Mouse (Mus musculus): ENCODE measurements around the gene Bmp4.

- TF ChIP-seq POLR2A (IDR thresholded peaks at IDR 0.05; ENCODE audit: control insufficient read depth, extremely low read depth, insufficient read depth, low read length, poor library complexity) (no peak), CTCF (IDR thresholded peaks at IDR 0.05; ENCODE audit: borderline replicate concordance, control insufficient read depth, extremely low read depth, insufficient read depth, low read length, poor library complexity) (no peak)
Measured at GRCm38 (mm10) chr14:46357696-46358095, 32.8 kb downstream of the Bmp4 start.
